In genomic region chr1:181237332-181237731, GRCm38 (mm10) we compare ENCODE assay signal across 26 mouse cellular contexts. TPM values are rescaled to one million over a fixed set of nuclear protein-coding genes. Genes with fewer than 3 reads are reported as not detected.
A peak's percentile ranks its signal among the peaks of the same experiment; 100 is the strongest.
DNase-seq lines count a peak whose midpoint lies in the region; ATAC-seq and TF ChIP-seq lines count a peak whose summit lies in the region.
"Had no signal": no experiment of that assay in that cellular context is flagged by ENCODE, and none has a peak within 500 bp of the region (broad histone marks: within the 10 kb centered on the region; RNA-seq: fewer than 3 reads in every experiment).

No protein-coding gene starts in this region.

- DNase-seq in layer of hippocampus, adult 9-11 months = peak; percentile 55
- DNase-seq in layer of hippocampus, adult 9-10 months (ENCODE audit: low spot score) = no peak
- DNase-seq in A20 (ENCODE audit: low read depth, low spot score) = peak; percentile 84
- DNase-seq in right cerebral cortex, postnatal 36 days (ENCODE audit: low spot score in 2 of 2) = no peak
- DNase-seq in ovary, postnatal 10 days (ENCODE audit: low spot score) = no peak
- no peak for DNase-seq in kidney, adult 9 months
- DNase-seq: adrenal gland, postnatal 14 days; cerebellum, adult 9-10 months; heart, postnatal 4 days; kidney, adult 18-20 months; kidney, postnatal 14 days; left cerebral cortex, postnatal 4 days; right cerebral cortex, postnatal 4 days had no signal

- no peak overlapping the region for H3K4me3 ChIP-seq in bone marrow, adult 2 months (replicated peaks; ENCODE audit: control insufficient read depth, low read depth, low read length)
- H3K4me3 ChIP-seq: embryonic facial prominence, embryonic 12.5 days; erythroblast, embryonic 14.5 days; forebrain, embryonic 13.5 days; heart, adult 2 months; heart, embryonic 15.5 days; layer of hippocampus, adult 2 months; left cerebral cortex, adult 2 months; lung, embryonic 15.5 days; midbrain, embryonic 13.5 days; neural tube, embryonic 13.5 days had no signal

- H3K27ac ChIP-seq in bone marrow, adult 2 months (ENCODE audit: control insufficient read depth, insufficient read depth, low read depth, low read length, poor library complexity) = 0 out of 2 replicates have a peak overlapping the region, but pooled peaks have one; percentile 5
- H3K27ac ChIP-seq: embryonic facial prominence, embryonic 12.5 days; forebrain, embryonic 13.5 days; heart, adult 2 months; heart, embryonic 15.5 days; layer of hippocampus, adult 2 months; left cerebral cortex, adult 2 months; lung, embryonic 15.5 days; midbrain, embryonic 13.5 days; neural tube, embryonic 13.5 days had no signal

- peaks cover 3% of the 10 kb centered on the region for H3K4me1 ChIP-seq in bone marrow, adult 2 months (ENCODE audit: control insufficient read depth, insufficient read depth, low read length)
- H3K4me1 ChIP-seq: forebrain, embryonic 13.5 days; midbrain, embryonic 13.5 days; neural tube, embryonic 13.5 days had no signal

- peak; percentile 45 for ATAC-seq in megakaryocyte, adult 5-6 weeks (ENCODE audit: poor library complexity, severe bottlenecking)
- ATAC-seq: forebrain, embryonic 13.5 days; hindbrain, embryonic 16.5 days; midbrain, embryonic 13.5 days had no signal

- WGBS in bone marrow, adult 2 months = 24% methylated on average over 5 of the region's 5 CpGs

- TF ChIP-seq CTCF in bone marrow, adult 2 months (IDR thresholded peaks at IDR 0.05; ENCODE audit: control insufficient read depth, insufficient read depth, low read length) = no peak

- TF ChIP-seq POLR2A in bone marrow, adult 2 months (IDR thresholded peaks at IDR 0.05; ENCODE audit: borderline replicate concordance, control insufficient read depth, low read depth, low read length) = no peak

RNA-seq across cellular contexts. Expression of gene Wdr26, which starts 25.5 kb away (rescaled TPM):
- 88.4 and 115 TPM in 2 replicates for polyA plus RNA-seq in bone marrow, adult 2 months (2011; ENCODE audit: insufficient read depth, insufficient read length, low replicate concordance, missing spikeins)
- total RNA-seq in megakaryocyte, adult 5-6 weeks (2015) = 257 and 258 TPM in 2 replicates
- total RNA-seq in megakaryocyte, adult 5-6 weeks (2017) = 235 and 244 TPM in 2 replicates

Comparison
In these comparisons a context has a peak if more than half of its experiments do, and no peak if none do; other contexts are left out.
1. DNase-seq: peak in layer of hippocampus, adult 9-11 months (single experiment) and A20 (single experiment); none in layer of hippocampus, adult 9-10 months (single experiment), right cerebral cortex, postnatal 36 days (0 of 2), ovary, postnatal 10 days (single experiment) and kidney, adult 9 months (single experiment).